Mouse (Mus musculus) hindbrain, embryonic 11.5 days (tissue): ENCODE measurements around the gene Dok7. TPM values are rescaled to one million over a fixed set of nuclear protein-coding genes. Genes with fewer than 3 reads are reported as not detected.

Experiments used
- ATAC-seq: fragments of 200-750 bp; cut with Nextera tagmentation; 2 replicates; pipeline ENCODE4 v1.8.0; 2017; ENCODE audit warnings: mild to moderate bottlenecking, moderate TSS enrichment, moderate library complexity; ENCODE audit not compliant: low FRiP score
- DNase-seq: peaks from one replicate; pipeline ENCODE4 v3.0.0-alpha.2; 2015; ENCODE audit warnings: low spot score
- H3K27ac ChIP-seq: fragments of 300-500 bp; sonication (generic); 2 replicates; pipeline ENCODE4 v1.5.1; 2014; ENCODE audit warnings: mild to moderate bottlenecking, low read depth, low read length
- H3K27me3 ChIP-seq: fragments of 300-500 bp; sonication (generic); 2 replicates; pipeline ENCODE4 v1.6.1; 2014; ENCODE audit warnings: mild to moderate bottlenecking, low read length, moderate library complexity, mixed read lengths; ENCODE audit not compliant: control insufficient read depth, insufficient read depth
- H3K36me3 ChIP-seq: fragments of 300-500 bp; sonication (generic); 2 replicates; pipeline ENCODE4 v1.6.1; 2014; ENCODE audit warnings: mild to moderate bottlenecking, low read length, moderate library complexity, mixed read lengths; ENCODE audit not compliant: control insufficient read depth, insufficient read depth
- H3K4me1 ChIP-seq: fragments of 300-500 bp; sonication (generic); replicated peaks from 2 replicates; pipeline ENCODE4 v1.6.1; 2014; ENCODE audit warnings: low read length, mixed read lengths; ENCODE audit not compliant: control insufficient read depth, insufficient read depth
- H3K4me2 ChIP-seq: fragments of 300-500 bp; sonication (generic); replicated peaks from 2 replicates; pipeline ENCODE4 v1.6.1; 2014; ENCODE audit warnings: mild to moderate bottlenecking, low read depth, low read length
- H3K4me3 ChIP-seq: fragments of 300-500 bp; sonication (generic); 2 replicates; pipeline ENCODE4 v1.5.1; 2014; ENCODE audit warnings: low read depth, low read length
- H3K9ac ChIP-seq: fragments of 300-500 bp; sonication (generic); 2 replicates; pipeline ENCODE4 v1.6.1; 2014; ENCODE audit warnings: low read depth, low read length
- H3K9me3 ChIP-seq: fragments of 300-500 bp; sonication (generic); 2 replicates; pipeline ENCODE4 v1.6.1; 2016; ENCODE audit warnings: low read length; ENCODE audit not compliant: control insufficient read depth
- WGBS: fragments of 180-500 bp; shearing (Covaris S2); extraction: QIAGEN DNeasy Blood & Tissue Kit; methylation state at CpG from one replicate; pipeline ENCODE4 v1.1.7; 2014; 5-methylcytosine and 5-hydroxymethylcytosine counted together
- polyA plus RNA-seq: library from polyadenylated mRNA; unstranded; fragments of >200 nt; fragmentation: Nextera tagmentation; extraction: Ambion mirVana; gene quantifications from 2 replicates; pipeline ENCODE4 v1.2.1, GENCODE M21; 2014

Gene Dok7
- polyA plus RNA-seq, 1 experiment from 2014 or later: not detected

DNA sequence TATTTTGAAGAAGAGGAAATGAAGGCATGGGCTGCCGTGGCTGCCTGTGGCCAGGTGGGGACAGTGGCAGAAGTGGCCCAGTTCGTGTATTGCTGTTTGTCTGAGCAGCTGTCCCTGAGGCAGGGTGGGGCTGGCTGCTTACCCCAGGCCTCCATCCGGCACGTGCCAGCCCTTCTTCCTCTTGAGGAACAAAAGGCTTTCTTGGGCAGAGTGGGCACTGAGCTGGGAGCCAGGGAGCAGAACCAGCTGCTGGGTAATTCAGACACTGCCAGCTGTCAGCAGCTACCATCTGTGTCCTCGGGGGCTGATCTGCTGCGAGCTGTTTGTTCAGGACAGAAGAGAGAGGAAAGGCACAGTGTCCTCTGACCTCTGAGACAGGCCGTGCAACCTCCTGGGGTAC, 14.4 kb downstream of the Dok7 start:
- no peaks in the 10 kb centered on the region for H3K9me3 ChIP-seq
- ATAC-seq: no peak

DNA sequence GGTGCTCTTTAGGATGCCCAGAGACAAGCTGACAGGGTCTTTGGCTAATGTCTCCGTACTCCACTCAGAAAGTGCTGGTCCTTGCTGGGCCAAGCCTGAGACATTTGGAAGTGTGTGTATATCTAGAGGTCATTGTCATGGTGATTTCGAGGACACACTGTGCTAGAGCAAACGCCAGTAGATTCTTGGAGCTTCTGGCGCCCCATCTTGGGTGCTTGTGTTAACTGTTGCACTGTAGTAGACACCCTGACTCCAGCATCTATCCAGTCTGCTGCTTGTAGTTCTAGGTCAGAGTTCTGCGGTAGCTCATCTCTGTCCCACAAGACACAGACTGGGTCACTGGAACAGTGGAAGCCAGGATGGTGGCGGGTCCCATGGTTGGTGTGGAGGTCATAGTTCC, 15.3 kb downstream of the Dok7 start:
- 92% methylated on average over 6 of the region's 6 CpGs for WGBS
- no peak overlapping the region for H3K4me3 ChIP-seq
- H3K36me3 ChIP-seq: no peaks in the 10 kb centered on the region
- no peak for DNase-seq
- H3K9ac ChIP-seq: no peak overlapping the region
- H3K4me2 ChIP-seq: no peak overlapping the region
- no peaks in the 10 kb centered on the region for H3K4me1 ChIP-seq
- H3K27me3 ChIP-seq: no peaks in the 10 kb centered on the region
- H3K27ac ChIP-seq: no peak overlapping the region
- H3K9me3 ChIP-seq: no peaks in the 10 kb centered on the region
- no peak for ATAC-seq

More for the DNA sequence above, 14.4 kb downstream of the Dok7 start:
- Histone ChIP-seq H3K4me1 (no peaks in the 10 kb centered on the region), H3K4me2 (no peak overlapping the region), H3K27me3 (no peaks in the 10 kb centered on the region), H3K36me3 (no peaks in the 10 kb centered on the region), H3K9ac (no peak overlapping the region), H3K4me3 (no peak overlapping the region), H3K27ac (no peak overlapping the region)
- WGBS: 57% methylated on average over 7 of the region's 7 CpGs
- DNase-seq: no peak

DNA sequence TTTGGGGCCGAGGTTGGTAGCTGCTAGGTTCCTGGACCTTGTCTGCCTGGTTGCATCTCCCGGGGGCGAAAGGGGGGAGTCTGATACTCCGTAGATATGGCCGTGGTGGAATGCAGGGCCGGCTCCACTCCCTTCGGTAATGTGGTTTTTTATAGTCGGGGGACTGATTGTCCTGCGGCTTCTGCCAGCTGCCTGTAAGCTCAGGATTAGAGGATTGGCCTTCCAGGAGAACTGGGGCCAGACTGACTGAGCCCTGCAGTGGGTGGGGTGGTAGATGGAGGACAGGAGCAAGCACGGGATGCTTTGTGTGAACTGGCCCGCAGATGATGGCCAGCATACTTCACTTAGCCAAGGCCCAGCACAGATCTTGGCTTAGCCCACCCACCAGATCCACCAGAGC, 16.7 kb downstream of the Dok7 start:
- Histone ChIP-seq H3K4me2 (no peak overlapping the region), H3K27ac (no peak overlapping the region), H3K36me3 (no peaks in the 10 kb centered on the region), H3K4me3 (no peak overlapping the region), H3K4me1 (no peaks in the 10 kb centered on the region), H3K27me3 (no peaks in the 10 kb centered on the region), H3K9me3 (no peaks in the 10 kb centered on the region), H3K9ac (no peak overlapping the region)
- ATAC-seq (no peak), DNase-seq (no peak)
- WGBS: 94% methylated on average over 11 of the region's 11 CpGs

DNA sequence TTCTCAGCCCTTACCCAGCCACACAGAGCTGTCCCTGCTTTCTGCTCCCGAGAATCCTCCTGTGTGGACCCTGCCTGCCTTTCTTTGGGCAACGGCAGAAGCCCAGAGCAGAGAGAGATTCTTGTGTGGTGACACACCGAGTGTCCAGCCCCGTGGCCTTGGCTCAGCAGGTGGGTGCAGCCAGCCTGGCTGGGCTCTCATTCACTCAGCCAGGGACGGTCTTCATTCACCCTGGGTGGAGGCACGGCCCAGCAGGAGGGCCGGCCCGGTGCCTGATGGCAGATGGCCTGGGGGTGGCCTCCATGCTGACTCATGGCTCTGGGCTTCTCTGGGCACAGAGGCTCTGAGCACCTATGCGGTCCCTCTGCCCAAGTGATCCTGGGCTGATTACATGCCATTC, 17.4 kb downstream of the Dok7 start:
- ATAC-seq: no peak
- Histone ChIP-seq H3K4me3 (no peak overlapping the region), H3K4me2 (no peak overlapping the region), H3K36me3 (no peaks in the 10 kb centered on the region), H3K9me3 (no peaks in the 10 kb centered on the region), H3K9ac (no peak overlapping the region), H3K27ac (no peak overlapping the region), H3K4me1 (no peaks in the 10 kb centered on the region), H3K27me3 (no peaks in the 10 kb centered on the region)
- WGBS: 70% methylated on average over 9 of the region's 9 CpGs
- no peak for DNase-seq

DNA sequence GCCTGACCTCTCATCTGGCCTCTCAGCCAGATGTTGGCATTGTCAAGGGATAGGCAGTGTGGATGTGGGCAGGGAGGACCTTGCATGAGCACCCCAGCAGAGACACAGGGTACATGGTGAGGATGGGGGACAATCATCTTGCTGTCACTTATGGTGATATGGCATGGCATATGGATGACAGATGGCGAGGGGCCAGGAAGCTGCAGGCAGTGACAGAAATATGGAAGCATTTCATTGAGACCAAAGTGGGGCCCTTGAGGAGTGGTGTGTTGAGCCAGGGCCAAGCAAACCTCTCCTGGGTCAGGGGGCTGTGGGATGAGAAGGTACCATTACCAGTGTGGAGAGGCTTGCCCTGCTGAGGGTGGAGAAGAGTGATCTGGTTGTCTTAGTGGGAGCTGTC, 19.8 kb downstream of the Dok7 start:
- DNase-seq: no peak
- 84% methylated on average over 1 of the region's 1 CpGs for WGBS
- no peak for ATAC-seq

DNA sequence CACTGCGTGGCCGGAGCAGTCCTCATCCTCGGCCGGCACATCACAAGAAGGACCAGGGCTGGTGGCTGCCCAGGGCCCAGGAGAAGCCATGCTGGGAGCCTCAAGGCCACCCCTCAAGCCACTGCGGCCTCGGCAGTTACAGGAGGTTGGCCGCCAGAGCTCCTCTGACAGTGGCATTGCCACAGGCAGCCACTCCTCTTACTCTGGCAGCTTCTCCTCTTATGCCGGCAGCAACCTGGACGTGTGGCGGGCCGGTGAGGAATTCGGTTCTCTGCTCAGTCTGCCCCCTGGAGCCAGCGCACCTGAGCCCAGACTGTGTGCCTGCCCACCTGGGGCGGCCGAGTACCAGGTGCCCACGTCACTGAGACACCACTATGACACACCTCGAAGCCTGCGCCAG, 22.5 kb downstream of the Dok7 start:
- no peak overlapping the region for H3K4me3 ChIP-seq
- no peaks in the 10 kb centered on the region for H3K36me3 ChIP-seq
- ATAC-seq (no peak), DNase-seq (no peak)
- H3K27ac ChIP-seq: no peak overlapping the region
- no peaks in the 10 kb centered on the region; the same call in 1 of the 2 replicates for H3K4me1 ChIP-seq
- no peaks in the 10 kb centered on the region for H3K27me3 ChIP-seq
- no peak overlapping the region for H3K9ac ChIP-seq
- no peaks in the 10 kb centered on the region for H3K9me3 ChIP-seq
- 33% methylated on average over 18 of the region's 18 CpGs for WGBS
- no peak overlapping the region for H3K4me2 ChIP-seq

More for the DNA sequence above, 19.8 kb downstream of the Dok7 start:
- no peaks in the 10 kb centered on the region for H3K36me3 ChIP-seq
- no peaks in the 10 kb centered on the region; the same call in 1 of the 2 replicates for H3K4me1 ChIP-seq
- H3K9me3 ChIP-seq: no peaks in the 10 kb centered on the region
- no peaks in the 10 kb centered on the region for H3K27me3 ChIP-seq
- H3K27ac ChIP-seq: no peak overlapping the region
- H3K4me2 ChIP-seq: no peak overlapping the region
- H3K4me3 ChIP-seq: no peak overlapping the region
- H3K9ac ChIP-seq: no peak overlapping the region

DNA sequence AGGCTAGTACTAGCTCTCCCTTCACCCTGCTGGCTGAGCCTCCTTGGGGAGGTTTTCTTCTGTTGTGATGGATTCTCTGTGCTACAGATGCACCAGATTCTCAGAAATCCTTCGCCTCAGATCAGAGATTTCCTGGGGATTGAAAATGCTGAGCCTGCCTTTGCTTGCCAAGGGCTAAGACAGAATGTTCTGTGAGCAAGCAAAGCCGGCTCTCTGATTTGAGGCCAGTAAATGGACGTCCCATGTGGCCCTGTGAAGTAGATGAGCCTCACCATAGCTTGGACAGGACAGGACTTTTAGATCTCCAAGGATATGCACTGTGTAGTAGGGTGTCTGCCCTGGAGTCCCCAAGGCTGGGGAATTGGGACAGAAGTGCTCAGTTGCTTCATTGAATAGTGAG, 28.3 kb downstream of the Dok7 start:
- ATAC-seq: no peak
- Histone ChIP-seq H3K27me3 (no peaks in the 10 kb centered on the region), H3K9ac (no peak overlapping the region), H3K9me3 (no peaks in the 10 kb centered on the region), H3K36me3 (no peaks in the 10 kb centered on the region), H3K4me3 (no peak overlapping the region), H3K4me1 (no peaks in the 10 kb centered on the region; the same call in 1 of the 2 replicates), H3K27ac (no peak overlapping the region), H3K4me2 (no peak overlapping the region)
- WGBS: 69% methylated on average over 3 of the region's 3 CpGs
- DNase-seq: no peak

DNA sequence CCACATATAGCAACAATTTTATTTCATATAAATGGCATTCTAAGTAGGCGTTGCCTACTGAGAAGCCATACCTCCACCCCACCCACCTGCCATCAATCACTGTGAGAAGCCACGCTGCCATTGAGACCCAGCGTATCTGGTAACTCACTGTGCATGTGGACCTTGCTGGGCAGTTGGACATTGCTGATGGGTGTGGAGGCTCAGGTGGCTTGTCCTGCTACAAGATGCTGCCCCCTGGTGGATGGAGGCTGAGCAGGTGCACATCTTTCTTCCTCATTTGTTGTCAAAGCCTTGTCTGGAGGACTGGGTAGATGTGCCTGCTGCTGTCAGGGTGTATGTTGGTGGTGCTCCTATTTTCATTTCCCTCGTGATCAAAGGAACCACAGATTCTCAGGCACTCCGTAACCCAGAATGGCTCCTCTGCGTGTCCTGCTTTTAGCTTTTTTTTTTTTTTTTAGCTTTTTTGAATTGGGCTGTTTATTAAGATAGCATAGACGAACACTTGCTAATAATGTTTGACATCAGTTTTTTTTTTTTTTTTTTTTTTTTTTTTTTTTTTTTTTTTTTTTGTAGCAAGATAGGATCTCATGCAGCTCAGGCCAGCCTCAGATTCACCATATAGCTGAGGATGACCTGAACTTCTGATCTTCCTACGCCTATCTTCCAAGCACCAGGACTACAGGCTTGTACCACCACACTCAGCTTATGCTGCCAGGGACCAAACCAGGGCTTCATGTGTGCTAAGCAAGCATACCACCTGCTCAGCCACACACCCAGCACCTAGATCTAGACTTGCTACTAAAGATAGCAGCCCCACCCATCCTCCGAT, 32.4 kb downstream of the Dok7 start:
- WGBS: 63% methylated on average over 9 of the region's 9 CpGs
- no peak overlapping the region for H3K9ac ChIP-seq
- no peak for ATAC-seq
- no peaks in the 10 kb centered on the region for H3K9me3 ChIP-seq
- no peak overlapping the region for H3K4me3 ChIP-seq
- peak; percentile 76 for DNase-seq
- peaks cover 5% of the 10 kb centered on the region; the same call in 1 of the 2 replicates for H3K36me3 ChIP-seq
- no peaks in the 10 kb centered on the region for H3K27me3 ChIP-seq
- no peak overlapping the region for H3K4me2 ChIP-seq
- no peaks in the 10 kb centered on the region for H3K4me1 ChIP-seq
- no peak overlapping the region for H3K27ac ChIP-seq

DNA sequence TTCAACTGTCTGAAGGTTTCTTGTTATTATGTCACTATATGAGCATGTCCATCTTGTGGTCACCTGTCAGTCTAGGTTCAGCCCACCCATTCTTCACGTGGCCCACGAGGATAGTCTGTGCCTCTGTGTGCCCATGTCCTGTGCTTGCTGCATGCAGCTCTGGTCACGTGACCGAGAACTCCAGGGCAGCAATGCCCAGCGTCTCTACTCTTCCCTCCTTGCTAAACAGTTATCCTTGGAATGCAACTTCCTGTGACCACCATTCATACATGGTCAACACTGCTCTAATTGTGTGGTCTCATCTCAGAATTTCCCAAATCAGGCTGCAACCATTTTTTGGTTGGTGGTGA, 33.0 kb downstream of the Dok7 start:
- Histone ChIP-seq H3K27ac (no peak overlapping the region), H3K4me3 (no peak overlapping the region), H3K27me3 (no peaks in the 10 kb centered on the region), H3K9ac (no peak overlapping the region), H3K4me2 (no peak overlapping the region), H3K4me1 (no peaks in the 10 kb centered on the region), H3K36me3 (peaks cover 7% of the 10 kb centered on the region; the same call in 1 of the 2 replicates), H3K9me3 (no peaks in the 10 kb centered on the region)
- DNase-seq (no peak), ATAC-seq (no peak)
- 82% methylated on average over 5 of the region's 5 CpGs for WGBS
